Mouse (Mus musculus) lung, adult 2 months (tissue): Measurements from ENCODE around the gene Ltv1.

Source experiments
- CTCF ChIP-seq: fragments of 200-500 bp; IDR thresholded peaks from 2 replicates; pipeline ENCODE4 v1.5.1; 2011; ENCODE audit warnings: mild to moderate bottlenecking, low read length, control low read depth; ENCODE audit not compliant: insufficient read depth
- POLR2A ChIP-seq: fragments of 200-500 bp; IDR thresholded peaks from 2 replicates; pipeline ENCODE4 v1.6.1; 2011; ENCODE audit warnings: low read depth, mild to moderate bottlenecking, control low read depth, low read length, borderline replicate concordance; ENCODE audit errors: extremely low read depth

GRCm38 (mm10) chr10:13220061-13220460 is 27.1 kb upstream of the Ltv1 start:
- TF ChIP-seq CTCF: no peak
- no peak for TF ChIP-seq POLR2A
